Mouse (Mus musculus) layer of hippocampus, postnatal 14 days (tissue): ENCODE measurements around the gene Arid1b. TPM values are rescaled to one million over a fixed set of nuclear protein-coding genes. Genes with fewer than 3 reads are reported as not detected.

Experiments
- DNase-seq, 2 experiments: peaks; one replicate each; pipeline ENCODE4 v3.0.0; 2021 to 2022; ENCODE audit warnings: low spot score in 2 of 2, mixed read lengths in 1 of 2
- total RNA-seq, 2 experiments: library from RNA; stranded (reverse); gene quantifications; 2 replicates each; pipeline ENCODE4 v1.2.3; 2021

Arid1b gene
- total RNA-seq, 2 experiments from 2014 or later: 83.5 to 95.2 TPM

DNA sequence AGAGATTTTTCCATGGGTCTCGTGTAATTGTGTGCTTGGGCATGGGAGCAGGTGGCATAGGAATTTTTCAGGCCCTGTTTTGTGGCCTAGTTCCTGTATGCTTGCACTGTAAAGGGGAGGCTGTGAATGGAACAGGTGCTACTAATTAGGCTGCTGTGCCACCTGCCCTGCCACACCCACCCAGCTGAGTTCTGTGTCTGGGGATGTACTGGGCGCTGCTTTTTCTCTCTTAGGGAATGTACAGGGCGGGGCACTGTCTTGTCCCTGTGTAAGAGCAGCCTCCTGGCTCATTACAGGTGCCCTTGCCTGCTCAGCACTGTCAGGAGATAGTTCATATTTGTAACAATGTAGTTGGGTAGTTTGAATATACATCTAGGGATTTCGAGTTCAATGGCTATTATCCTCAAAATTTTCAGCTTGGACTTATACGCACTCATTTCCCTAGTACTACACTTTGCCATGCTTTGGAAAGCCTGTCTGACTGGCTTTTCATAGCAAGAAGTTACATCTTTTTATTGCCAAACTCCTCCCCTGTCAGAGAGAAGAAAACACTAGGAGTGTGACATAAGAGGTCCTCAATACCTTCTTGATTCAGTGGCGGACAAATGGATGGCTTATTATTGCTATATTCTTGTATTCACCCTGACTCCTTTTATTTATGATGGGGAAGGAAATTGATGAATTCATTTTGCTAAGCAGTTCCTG, 149.8 kb downstream of the Arid1b start:
- no peak for DNase-seq

DNA sequence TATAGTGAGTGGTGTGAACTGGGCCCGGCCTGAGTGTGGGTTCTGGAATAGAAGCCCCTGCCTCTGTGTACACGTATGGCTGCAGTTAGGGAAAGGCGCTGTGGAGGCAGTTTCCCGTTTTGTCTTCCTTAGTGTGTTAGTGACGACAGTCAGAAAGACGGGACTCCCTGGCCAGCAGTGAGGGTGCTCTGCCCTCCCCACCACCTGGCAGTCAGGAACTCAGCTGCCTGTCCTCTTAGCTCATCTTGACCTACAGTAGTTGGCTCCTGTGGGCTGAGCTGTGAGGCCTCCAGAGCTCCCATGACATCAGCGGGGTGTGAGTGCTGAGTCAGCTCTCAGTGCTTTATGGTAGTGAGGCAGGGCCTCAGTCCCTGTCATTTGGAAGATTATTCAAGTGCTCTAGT, 156.5 kb downstream of the Arid1b start:
- no peak for DNase-seq

DNA sequence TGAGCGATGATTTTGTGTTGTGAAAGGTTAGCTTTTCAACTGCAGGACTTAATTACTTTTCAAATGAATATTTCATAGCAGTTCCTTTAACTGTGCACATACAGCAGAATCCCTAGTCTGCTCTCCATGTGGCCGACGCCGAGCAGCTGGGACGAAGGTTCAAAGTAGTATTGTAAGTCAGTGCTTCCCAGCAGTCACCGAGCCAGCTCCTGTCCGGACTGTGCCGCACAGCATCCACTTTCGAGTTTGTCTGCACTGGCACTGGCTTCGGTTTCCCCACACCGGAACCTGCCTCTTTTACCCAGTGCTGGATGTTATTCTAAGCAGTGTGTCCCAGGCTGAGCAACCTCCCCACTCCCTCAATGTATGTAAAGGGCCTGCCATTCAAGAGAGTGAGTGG, 157.7 kb downstream of the Arid1b start:
- DNase-seq: no peak

DNA sequence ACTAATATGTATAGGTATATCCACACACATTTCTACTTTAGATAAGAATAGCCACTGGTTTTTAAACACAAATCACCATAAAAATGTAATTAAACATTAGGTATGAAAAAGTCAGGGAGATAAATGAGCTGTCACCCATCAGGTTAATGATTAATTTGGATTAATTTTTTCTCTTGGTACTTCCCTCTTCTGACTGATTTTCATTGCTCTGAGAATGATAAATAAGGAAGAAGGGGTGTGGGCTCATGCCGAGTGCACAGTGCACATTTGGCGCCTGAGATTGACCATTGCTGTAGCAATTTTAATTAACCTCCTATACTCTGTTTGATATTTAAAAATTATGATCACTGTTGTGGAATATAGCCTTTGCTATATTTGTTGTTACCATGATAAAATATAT, 159.3 kb downstream of the Arid1b start:
- DNase-seq: no peak

DNA sequence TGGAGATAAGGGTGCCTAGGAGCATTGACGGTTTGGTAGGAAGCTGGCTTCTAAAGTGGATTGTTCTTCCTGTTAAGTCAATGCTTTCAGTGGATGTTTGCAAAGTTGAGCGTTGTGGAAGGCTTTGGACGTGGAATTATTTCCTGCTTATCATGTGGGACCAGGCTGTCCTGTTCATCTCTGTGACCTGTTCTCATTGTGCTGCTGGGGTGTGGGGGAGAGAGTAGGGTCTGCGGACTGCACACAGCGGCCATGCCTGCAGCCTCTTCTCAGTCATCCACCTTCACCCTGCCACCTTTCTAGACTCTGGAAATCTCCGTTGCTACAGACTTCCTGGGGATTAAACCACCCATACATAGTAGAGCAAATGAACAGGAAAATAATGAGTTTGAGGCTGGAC, 160.2 kb downstream of the Arid1b start:
- DNase-seq: no peak

DNA sequence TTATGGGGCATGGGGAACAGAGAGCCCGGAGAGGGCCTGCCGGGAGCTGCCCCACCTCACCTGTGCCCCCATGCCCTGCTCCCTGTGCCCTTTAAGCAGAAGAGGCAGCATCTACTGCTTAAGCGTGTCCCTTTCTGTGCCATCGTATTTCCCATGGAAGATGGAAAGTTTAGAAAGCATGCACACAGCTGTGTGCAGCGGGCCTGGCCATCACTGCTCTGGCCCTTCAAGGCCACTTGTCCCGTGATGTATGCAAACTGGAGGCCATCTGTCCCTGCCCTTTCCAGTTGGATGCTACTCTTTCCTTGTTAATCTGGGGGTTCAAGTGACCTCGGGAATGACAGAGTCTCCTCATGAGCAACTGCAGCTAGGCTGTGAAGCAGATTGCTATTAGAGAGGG, 163.5 kb downstream of the Arid1b start:
- no peak for DNase-seq

DNA sequence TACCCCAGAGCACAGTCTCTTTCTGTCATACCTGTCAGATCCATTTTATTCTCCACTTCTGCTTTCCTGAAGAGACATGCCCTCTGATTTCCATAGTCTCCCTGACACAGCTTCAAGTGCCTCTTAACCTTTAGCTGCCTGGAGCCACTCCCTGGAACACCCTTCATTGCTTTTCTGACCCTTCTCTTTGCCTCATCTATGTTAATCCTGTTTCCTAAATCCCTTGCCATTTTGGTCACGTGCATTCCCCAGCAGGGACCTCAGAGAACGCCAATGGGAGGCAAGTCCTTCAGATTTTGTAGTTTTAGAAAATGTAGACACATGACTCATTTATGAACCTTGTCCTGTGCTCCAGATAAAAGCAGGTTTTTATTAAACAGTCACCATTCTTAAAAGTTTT, 168.4 kb downstream of the Arid1b start:
- no peak for DNase-seq

DNA sequence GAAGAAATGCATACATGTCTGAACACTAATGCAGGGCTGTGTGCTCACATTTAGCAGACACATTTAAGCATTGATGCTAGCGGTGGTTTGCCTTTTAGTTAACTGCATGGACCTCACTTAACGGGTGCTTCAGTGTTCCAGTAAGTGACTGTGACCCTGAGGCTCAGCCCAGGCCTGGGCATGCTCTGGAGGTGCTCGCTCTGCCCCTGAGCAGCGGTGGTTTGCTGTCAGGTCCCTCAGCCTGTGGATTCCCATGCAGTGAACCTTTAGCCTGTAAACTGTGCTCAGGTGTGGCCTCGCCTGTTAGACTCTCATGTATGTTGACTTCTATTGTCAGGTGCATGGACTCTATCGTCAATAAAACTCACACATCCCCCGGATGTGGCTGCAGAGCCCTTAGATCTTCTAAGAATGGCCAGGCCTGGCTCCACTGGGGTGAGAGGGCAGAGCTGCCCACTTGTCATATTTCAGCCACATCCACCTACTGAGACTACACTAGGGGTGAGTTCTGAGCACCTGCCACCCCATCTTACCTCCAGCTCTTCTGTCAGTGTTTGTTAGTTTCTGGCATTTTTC, 169.2 kb downstream of the Arid1b start:
- DNase-seq: no peak

DNA sequence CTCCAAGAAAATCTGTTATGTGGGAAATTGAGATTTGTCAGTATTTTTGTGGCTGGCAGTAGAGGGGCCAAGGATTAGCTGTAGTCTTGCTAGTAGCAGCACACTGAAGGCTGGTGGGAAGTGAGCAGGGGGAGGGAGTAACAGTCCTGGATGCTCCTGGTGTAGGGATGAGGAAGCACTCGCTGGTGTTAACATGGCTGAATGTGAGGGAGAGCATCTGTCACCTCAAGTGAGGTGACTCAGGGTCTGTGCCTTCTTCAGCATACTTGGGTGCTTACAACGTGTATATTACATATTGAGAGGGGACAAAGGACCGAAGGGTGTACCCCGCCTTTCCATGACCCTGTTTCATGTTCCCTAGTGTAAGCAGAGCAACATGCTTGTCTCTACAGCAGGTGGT, 170.7 kb downstream of the Arid1b start:
- no peak for DNase-seq

DNA sequence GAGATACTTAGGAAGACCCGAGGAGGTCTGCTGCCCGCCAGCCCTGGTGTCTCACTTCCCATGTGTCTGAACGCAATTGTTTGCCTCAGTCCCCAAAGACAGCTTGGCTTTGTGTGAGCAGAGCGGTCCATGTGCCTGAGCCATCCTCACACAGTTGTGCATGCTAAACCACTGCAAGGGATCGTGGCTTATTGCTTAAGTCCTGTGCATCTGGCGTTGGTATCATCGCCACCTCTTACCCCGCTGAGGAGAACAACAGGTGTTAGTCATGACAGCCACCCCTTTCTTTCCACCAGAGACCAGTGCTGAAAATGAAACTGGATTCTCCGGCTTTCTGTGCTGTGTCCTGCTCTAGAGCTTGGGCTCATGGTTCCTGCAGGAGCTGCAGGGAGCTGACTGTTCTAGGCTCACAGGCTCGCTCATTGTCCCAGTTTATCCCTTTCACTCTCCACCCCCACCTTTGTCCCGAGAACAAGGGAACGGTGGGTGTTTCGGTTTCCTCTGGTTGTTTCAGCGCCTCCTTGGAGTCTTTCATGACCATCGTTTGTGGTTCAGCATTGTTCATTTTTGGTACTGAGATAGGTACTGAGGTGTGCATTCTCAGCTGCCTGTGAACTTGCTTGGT, 171.2 kb downstream of the Arid1b start:
- no peak for DNase-seq

DNA sequence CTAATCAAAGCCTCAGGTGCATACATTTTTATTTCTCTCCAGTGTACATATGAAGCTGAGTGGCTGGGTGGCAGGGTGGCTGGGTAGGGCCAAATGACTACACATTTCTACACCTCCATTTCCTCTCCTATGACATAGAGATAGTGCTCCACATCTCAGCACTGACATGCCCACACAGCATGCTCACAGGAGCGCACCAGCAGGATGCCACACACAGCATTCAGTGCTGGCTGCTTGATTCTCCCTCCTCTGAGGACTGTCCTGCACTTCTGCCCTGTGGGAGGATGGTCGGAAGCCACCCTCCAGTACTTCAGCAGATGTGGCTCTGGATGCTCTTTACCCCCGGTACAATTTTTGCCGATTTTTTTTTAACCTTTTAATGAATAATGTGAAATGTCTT, 172.0 kb downstream of the Arid1b start:
- no peak for DNase-seq

DNA sequence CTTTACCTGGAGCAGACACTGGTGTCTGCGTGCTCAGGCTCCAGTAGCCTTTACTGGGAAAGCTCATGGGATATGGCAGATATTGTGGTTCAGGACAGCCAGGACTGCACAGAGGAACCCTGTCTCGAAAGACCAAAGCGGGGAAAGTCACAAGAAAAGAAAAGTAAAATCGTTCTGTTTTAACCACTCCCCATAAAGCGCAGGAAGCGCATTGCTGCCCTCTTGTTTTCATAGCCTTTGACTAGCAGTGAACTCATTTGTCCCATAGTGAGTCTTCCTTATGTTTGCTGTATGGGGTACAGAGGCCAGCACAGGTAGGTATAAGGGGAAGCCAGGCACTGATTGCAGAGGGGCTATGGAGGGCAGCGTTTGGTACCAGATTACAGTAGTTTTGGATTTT, 173.9 kb downstream of the Arid1b start:
- no peak for DNase-seq

DNA sequence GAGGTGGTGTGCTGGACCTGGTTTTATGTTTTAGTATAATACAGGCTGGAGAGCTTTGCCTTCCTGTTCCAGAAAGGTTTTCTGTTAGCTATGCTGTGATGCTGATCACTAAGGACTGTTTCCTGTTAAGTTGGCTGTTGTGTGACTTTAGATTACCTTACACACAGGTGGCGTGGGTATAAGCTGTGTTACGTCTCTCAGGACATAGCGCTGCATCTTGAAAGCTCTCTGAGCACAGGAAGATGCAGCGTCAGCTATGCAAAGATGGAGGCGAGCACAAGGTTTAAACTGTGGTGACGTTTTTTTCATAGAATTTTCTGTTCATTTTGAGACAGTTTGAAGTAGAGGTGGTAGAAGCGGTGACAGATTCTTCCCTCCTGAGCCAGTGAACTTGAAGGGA, 174.5 kb downstream of the Arid1b start:
- no peak for DNase-seq

DNA sequence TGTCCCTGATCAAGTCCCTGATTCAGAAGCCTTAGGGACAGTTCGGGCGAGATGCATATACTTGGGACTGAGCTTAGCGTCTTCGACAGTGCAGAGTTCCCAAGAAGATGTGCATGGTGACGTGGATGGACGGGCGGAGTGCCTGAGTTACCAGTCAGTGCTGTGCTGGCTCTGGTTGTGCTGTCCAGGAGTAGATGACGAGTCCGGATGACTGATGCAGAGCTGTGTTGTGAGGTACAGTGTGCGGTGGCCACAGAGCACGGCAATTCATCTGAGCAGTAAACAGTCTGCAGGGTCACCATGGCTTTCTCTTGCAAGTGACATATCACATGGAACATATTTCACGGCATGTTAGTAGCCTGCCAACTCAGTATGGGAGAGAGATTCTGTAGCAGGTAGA, 176.2 kb downstream of the Arid1b start:
- no peak for DNase-seq

DNA sequence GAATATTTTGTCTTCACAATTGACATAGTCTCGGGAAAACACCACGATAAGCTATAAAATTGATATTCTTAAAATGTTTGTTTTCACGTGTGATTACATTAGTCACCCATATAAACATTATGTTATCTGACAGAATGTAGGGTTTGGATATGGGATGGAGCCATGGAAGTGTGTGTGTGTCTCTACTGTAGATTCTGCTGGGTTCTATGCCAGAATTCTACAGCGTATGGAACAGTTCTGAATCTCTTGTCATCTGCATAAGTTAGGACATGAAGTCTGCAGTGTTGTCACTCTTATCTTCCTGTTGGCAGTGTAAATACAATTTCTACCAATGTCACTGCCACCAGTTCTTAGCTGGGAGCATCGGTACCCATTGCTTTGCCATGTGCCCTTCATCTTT, 177.3 kb downstream of the Arid1b start:
- no peak for DNase-seq

DNA sequence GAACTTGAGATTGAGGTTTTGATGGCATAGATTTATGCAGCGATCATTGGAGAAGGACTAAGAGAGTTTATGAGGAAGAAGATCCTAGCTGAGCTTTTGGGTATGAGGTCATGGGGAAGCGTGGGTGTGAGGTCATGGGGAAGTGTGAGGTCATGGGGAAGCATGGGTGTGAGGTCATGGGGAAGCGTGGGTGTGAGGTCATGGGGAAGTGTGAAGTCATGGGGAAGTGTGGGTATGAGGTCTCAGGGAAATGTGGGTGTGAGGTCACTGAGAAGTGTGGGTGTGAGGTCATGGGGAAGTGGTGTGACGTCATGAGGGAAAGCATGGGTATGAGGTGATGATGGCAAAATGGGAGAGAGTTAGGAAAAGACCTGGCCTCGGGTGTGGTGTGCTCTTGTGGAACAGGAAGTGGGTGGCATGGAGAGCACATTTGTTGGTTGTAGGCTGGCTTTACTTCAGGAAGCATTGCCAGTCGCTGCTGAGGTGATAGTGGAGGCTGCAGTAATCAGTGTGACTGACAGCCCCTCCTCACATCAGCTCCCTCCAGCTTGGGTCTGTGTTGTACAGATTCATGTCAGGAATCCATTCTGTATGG, 180.4 kb downstream of the Arid1b start:
- DNase-seq: no peak

DNA sequence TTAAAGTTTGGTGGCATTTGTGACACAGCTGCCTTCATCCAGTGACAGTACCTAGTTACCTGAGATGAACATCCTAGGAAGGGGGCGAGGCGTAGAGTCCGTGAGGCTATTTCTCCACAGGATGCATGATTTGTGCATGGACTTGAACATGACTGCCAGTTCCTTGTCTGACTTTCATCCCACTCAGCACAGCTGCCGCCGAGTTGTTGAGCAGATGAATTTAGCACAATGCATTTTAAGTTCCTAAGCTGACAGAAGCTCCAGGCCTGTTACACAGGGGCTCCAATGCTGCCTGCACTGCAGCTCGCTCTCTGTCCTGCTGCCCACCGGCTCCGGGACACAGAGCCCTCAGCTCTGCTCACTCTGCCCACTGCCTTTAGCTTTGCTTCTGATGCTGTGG, 181.4 kb downstream of the Arid1b start:
- peak in 1 of 2 experiments; percentile 46 for DNase-seq

DNA sequence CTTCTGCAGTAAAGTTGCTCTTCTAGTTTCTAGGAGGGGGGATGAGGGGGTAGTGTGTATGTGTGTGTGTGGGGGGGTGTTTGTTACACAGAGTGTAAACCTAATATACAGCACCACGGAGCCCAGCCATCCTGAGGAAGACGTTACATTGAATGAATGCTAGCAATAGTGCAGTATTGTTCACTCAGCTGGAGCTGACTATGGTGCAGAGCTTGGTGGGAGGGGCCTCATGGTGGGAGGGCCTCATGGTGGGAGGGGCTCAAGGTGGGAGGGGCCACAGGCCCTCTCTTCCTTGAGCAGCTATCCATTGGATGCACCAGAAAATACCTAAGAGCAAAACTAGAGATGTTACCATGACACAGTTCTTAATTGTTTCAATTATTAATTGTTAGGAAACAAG, 182.2 kb downstream of the Arid1b start:
- DNase-seq: no peak

DNA sequence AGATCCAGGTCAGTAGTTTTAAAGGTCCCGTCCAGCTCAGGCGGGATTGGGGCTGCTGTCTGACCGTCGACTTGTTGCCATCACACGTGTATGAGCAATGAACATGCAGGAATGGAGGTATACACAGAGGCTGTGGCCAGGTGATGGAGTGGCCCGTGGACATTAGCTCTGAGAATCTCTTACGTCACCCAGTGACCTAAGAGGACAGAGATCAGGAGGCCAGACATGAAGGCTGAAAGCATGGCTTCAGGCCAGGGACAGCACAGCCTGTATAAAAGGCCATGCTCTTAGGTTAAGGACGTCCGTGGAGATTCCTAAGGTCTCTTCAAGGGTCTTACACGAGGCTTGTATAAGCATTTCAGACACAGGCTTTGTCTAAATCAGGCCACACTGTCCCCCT, 184.4 kb downstream of the Arid1b start:
- DNase-seq: no peak

DNA sequence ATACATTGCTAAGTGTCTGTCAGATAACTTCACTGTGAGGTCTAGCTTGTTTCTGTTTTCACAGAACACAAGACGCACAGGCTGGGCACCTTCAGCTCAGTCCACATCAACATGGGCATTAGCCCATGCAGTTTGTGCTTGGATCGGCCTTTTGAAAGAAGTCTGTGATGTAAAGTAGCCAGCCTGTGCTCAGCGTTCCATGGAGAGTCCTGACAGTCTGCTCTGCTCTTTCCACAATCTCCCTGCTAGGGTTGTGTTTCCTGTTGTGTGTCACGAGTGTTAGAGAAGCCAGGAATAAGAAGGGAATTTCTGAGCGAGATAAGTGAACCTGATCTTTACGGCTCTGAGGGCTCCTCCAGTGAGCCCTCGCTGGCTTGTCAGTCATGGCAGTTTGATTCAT, 184.9 kb downstream of the Arid1b start:
- DNase-seq: no peak

DNA sequence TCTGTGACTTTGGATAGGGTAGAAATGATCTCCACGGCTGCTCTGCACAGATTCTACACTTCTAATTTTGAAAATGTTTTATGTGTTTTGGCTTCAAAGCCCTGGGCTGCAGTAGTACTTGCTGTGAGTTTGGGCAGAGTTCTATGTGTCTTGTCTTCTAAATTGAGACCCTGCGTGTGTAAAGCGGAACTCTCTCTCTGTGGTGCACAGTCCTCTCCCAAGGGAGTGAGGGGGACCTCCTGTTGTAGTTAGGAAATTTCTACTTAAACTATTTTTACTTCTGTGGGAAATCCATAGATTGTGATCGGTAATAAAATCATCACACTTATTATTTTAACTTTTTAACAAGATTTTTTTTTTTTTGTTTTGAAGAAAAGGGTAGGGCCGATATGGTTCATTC, 185.3 kb downstream of the Arid1b start:
- DNase-seq: no peak

DNA sequence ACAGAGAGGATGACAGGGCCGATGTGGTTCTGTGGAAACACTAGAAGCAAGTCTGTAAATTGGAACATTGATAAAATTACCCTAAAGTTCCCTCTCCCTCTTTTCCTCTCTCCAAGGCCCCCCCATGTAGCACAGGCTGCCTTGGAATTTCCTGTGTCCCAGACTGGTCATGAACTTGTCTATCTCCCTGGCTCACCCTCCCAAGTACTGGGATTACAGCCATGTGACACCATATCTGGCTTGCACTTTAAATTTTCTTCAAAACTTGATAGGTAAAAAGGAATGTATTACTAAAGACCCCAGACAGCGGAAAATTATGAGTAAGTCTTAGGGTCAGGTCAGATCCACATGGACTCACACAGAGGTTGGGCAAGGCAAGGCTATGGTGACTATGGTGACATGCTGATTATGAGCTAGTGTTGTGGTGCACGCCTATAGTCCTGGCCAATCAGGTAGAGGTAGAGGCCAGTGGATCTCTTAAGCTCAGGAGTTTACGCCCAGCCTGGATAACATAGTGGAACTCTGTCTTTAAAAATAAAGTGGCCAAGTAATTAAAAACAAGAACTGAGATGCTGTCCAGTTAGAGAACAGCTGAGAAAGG, 185.9 kb downstream of the Arid1b start:
- DNase-seq: no peak
